Mouse (Mus musculus): ENCODE measurements at regions not wholly inside any gene's neighbourhood (a gene's known extent, or its start where the extent isn't known, plus 50 kb on each side); places are given as distances from the start of the nearest gene placed in this dataset.

DNA sequence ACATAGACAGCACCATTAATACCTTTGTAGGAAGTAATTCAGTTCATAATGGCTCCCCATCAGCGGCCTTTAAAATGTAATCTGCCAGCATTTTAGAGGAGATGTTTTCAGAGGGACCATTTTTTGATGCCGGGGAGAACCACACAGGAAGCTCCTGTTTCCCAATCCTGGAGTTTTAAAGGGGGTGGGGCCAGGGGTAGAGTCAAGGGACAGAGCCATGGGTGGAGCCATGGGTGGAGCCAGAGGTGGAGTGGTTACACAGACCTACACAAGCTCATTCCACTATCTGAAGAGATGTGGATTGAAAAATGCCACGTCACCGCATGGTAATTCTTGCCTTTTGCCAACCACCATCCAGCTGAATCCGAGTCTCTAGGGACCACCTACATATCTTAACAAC, 67.1 kb upstream of the Plcl2 start:
- ATAC-seq, result no peak

DNA sequence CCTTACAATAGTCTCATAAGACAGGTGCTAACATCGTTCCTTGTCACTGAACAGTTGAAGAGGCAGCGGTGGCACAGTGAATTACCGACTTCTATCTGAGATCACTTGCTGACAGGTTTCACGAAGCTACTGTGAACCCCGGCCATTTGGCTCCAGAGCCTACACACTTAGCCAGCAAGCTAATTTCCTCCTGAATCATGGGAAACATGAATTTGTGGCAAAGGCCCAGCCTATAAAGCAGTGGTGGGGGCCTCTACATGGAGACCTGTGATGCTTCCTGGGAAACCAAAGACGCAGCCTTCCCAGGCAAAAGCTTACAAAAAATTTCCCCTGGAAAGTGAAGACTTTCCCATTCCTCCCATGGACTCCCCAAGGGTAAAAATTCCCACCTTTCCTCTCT, 66.3 kb upstream of the Plcl2 start:
- no peak for ATAC-seq

DNA sequence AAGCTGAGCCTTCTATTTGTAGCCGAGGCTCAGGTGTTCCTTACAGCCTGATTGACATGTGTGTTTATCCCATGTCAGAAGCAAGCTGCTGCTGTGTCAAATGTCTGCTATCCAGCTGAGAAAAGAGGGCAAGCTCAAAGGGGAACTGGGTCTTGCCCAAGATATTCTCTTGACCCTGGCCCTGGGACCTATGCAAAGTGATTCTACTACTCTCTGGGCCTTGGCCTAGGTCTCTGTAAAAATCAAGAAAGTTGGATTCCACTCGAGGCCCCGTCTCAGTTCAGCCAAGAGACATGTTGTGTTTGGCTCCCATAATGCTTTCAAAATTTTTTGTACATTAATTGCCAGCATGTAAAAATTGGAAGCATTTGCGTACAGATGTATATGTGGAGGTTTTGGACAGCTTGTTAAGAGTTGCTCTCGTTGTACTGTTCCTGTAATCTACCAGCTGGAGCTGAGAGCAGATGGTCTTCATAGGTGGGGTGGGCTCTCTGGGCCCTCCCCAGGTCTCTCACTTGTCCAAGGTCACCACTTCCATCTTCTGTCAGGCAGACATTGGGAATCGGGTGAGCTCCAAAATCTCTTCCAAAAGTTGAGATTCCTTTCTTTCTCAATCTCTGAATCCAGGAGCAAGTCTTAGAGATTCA, 65.7 kb upstream of the Plcl2 start:
- ATAC-seq, result no peak

DNA sequence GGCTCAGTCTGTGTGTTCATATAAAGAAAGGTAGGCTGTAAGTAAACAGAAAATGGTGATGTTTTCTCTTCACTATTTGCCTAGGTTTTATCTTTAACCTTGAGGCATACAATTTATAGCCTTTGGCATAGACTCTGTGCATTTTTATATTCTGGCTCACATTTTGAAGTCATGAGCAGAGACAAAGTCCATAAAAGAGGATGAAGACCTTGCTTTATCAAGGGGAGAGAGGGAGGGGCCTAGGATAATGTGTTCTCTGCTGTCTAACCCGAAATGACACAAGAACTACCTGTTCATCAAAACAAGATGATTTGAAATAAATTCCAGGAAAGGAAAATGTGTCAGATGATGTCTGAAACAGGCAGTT, 65.2 kb upstream of the Plcl2 start:
- ATAC-seq, result no peak

DNA sequence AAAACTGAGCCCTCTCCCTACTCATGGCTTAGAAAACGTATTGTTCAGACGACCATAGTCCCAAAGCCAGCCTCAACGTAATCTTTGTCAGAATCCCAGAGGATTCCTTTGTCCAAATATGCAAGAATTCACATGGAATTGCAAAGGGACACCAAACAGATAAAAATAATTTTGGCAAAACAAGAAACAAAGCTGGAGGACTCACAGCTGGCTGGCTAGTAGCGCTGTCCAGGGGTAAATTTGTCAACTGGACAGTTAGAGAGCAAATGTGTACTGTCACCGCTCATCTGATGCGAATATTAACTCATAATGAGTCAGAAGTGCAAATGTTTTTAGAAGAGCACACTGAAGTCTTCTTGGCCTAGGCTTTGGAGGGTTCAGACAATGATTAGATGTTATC, 60.5 kb upstream of the Plcl2 start:
- no peak for ATAC-seq

DNA sequence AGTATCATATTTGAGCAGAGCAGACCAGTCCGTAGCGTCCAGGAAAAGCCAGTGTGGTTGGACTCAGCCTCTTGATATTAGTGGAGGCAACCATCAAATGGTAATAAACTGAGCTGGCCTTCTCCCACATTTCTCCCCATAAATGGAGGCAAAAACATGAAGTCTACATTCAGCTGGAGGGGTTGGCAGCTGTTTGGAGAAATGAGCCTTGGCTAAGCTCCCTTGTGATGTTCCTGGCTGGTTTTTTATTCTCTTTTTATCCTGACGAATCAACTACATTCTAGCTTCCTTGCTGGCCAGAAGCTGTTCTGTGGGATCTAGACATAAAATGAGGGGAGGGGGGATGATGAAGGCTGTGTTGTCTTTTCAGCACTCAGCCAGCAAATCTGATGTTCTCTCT, 57.6 kb upstream of the Plcl2 start:
- no peak for ATAC-seq

DNA sequence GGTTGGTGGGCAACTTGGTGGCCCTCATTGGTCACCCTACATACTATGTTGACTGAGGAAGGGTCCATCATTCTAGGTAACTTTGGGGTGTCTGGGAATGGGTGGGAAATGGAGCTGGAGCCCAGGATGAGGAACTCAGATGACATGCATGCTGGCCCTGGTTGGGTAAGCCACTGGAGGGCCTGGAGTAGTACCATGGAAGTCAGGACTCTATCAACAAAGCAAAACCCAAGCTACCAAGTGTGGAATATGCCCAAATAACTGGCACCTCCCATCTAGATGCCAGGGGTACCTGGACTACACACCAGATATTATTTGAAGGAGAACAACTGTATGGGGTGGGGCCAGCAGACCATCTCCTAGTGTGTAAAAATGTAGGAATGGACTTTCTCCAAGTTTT, 55.7 kb upstream of the Plcl2 start:
- no peak for ATAC-seq

DNA sequence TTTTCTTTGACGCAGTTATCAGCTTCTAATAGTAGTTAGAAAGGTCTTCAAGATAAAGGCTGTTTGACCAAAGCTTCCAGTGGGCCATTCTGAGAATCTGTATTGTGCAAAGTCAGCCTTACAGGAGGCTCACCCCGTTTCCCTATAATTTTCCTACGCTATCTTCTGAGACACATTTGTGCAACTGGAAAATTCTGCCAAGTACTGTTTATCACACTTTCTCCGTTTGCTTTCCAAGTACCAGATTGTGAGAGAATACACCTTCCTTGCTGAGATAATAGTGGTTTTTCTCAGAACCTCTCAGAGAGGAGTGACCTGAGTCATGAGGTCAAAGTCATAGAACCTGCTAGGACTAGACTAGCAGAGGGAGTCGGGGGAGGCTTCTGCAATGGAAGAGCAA, 55.2 kb upstream of the Plcl2 start:
- no peak for ATAC-seq

DNA sequence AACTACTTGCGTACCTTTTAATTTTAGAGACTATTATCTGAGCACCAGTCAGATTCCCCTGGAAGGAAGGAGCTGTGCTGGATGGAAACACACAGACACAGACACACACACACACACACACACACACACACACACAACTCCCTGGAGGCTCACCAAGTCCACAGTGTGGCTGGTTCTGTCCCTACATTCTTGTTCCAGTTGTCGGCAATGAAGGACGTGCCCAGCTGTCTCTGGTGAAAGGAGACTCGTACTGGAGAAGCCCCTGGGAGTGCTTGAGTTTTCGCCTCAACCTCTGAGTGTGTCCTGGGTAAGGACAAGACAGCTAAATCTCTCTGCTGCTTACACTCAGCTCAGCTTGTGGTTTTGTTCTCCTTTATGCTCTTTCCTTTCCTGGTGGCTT, 54.3 kb upstream of the Plcl2 start:
- ATAC-seq, result no peak

DNA sequence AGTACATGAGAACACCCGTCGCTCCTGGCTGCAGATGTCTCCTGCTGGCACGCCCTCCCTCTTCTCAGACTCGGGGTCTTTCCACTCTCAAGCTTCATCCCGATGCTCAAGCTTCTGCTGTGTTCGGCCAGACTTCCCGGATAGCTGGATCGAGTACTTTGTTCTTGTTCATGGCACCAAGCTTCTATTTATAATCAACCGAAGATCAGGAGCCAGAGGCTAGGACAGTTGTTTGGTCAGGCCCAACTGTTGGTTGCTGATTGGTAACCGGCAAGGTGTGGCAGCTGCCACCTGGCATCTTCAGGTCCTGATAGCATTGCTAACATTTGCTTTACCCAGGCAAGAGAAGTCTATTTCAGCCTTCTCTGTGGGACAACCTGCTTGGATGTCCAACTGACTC, 53.5 kb upstream of the Plcl2 start:
- ATAC-seq, result no peak

DNA sequence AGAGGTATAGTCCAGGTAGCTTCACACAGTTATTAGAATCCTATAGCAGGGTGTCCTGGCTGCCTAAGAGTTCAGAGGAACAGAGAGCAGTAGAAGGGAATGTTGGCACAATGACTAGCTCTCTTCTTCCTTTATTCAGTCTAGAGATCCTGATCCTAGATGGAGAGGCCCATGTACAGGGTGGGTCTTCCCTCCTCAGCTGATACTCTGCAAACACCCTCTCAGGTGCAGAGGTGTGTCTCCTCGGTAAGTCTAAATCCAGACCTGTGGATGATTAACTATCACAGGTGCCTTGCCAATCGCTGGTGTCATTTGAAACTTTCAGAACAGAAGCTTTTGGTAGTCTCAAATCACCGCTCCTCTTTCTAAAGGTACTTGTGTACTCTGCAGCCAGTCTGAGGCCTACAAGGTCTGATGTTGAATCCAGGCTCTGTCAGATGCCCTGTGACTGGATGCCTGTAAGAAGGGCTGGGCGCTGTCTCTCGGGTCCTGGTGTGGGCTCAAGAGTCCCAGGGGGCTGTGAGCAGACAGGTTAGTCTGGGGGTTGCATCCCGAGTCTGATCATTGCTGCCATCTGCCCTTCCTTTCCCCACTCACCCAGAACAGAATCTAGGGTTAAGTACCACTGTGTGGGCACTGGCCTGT, 52.0 kb upstream of the Plcl2 start:
- no peak for ATAC-seq

DNA sequence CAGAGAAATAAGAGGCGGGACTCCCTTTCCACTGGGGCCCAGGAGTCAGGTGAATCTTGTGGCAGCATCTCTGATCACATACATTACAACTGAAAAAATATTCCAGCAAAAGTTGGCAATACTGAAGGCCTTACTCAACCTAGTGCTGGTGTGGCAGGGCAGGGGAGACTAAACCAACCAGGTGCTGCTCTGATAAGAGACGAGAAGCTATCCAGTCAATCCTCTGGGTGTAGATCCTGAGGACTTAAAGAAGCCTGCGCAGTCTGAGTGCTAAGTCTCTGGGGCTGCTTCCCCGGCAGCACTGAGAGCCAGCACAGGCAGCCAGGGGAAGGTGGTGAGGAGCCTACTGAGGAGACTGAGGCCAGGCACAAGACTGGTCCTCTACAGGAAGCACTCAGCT, 51.0 kb upstream of the Plcl2 start:
- no peak for ATAC-seq

Measured in inflammation-experienced regulatory T-cells, adult 6 months (primary cell).